In genomic region chr14:98067273-98067905, GRCm38 (mm10) we compare ENCODE assay signal across 13 mouse cellular contexts.
DNase-seq lines count a peak whose midpoint lies in the region; ATAC-seq and TF ChIP-seq lines count a peak whose summit lies in the region.
"Had no signal": no experiment of that assay in that cellular context is flagged by ENCODE, and none has a peak within 500 bp of the region (broad histone marks: within the 10 kb centered on the region; RNA-seq: fewer than 3 reads in every experiment).

No protein-coding gene starts in this region.

- H3K4me3 ChIP-seq in midbrain, embryonic 15.5 days: no peak overlapping the region
- no peak overlapping the region for H3K4me3 ChIP-seq in midbrain, postnatal 0 days (ENCODE audit: low read depth, low read length)
- H3K4me3 ChIP-seq: erythroblast, embryonic 14.5 days; layer of hippocampus, adult 2 months had no signal

- peaks cover 7% of the 10 kb centered on the region; the same call in 1 of the 2 replicates for H3K4me1 ChIP-seq in midbrain, embryonic 15.5 days
- H3K4me1 ChIP-seq in midbrain, postnatal 0 days (ENCODE audit: insufficient read depth, low read length): no peaks in the 10 kb centered on the region

- WGBS in midbrain, embryonic 15.5 days: 80% methylated on average over 4 of the region's 4 CpGs
- WGBS in midbrain, postnatal 0 days: 85% methylated on average over 4 of the region's 4 CpGs

- H3K9ac ChIP-seq in midbrain, embryonic 15.5 days: no peak overlapping the region
- H3K9ac ChIP-seq in midbrain, postnatal 0 days (replicated peaks; ENCODE audit: low read length, poor library complexity, severe bottlenecking): no peak overlapping the region

- peak; percentile 90 for ATAC-seq in granulocyte monocyte progenitor cell, adult 5-6 weeks (replicated peaks; ENCODE audit: poor library complexity, severe bottlenecking)
- no peak for ATAC-seq in midbrain, embryonic 15.5 days (replicated peaks)
- ATAC-seq in midbrain, postnatal 0 days (ENCODE audit: low FRiP score): no peak

- TF ChIP-seq CTCF in midbrain, postnatal 0 days (IDR thresholded peaks at IDR 0.05): no peak

- no peaks in the 10 kb centered on the region for H3K9me3 ChIP-seq in midbrain, embryonic 15.5 days
- H3K9me3 ChIP-seq in midbrain, postnatal 0 days (ENCODE audit: low read length): no peaks in the 10 kb centered on the region

- H3K36me3 ChIP-seq in midbrain, embryonic 15.5 days (replicated peaks): no peaks in the 10 kb centered on the region
- H3K36me3 ChIP-seq in midbrain, postnatal 0 days (ENCODE audit: insufficient read depth, low read length): no peaks in the 10 kb centered on the region

- peak; percentile 88 for DNase-seq in heart, adult 11 months
- DNase-seq in heart, postnatal 4 days: no peak
- DNase-seq in lung, adult 18-20 months: peak; percentile 6 to 29
- no peak for DNase-seq in lung, postnatal 4 days
- peak; percentile 30 for DNase-seq in skeletal muscle tissue, adult 2 months (ENCODE audit: low read depth, low spot score)
- no peak for DNase-seq in midbrain, postnatal 0 days (ENCODE audit: low spot score)
- DNase-seq: left cerebral cortex, postnatal 4 days; retina, postnatal 1 day had no signal

- H3K27ac ChIP-seq in midbrain, embryonic 15.5 days: no peak overlapping the region
- H3K27ac ChIP-seq in midbrain, postnatal 0 days (ENCODE audit: low read depth, low read length): no peak overlapping the region
- H3K27ac ChIP-seq: layer of hippocampus, adult 2 months; macrophage had no signal

- H3K27me3 ChIP-seq in midbrain, embryonic 15.5 days (replicated peaks): no peaks in the 10 kb centered on the region
- no peaks in the 10 kb centered on the region for H3K27me3 ChIP-seq in midbrain, postnatal 0 days (ENCODE audit: insufficient read depth, low read length)

- H3K4me2 ChIP-seq in midbrain, embryonic 15.5 days: no peak overlapping the region
- H3K4me2 ChIP-seq in midbrain, postnatal 0 days (ENCODE audit: low read depth, low read length, poor library complexity, severe bottlenecking): no peak overlapping the region

Comparison
In these comparisons a context has a peak if more than half of its experiments do, and no peak if none do; other contexts are left out.
1. DNase-seq: peak in heart, adult 11 months (single experiment), lung, adult 18-20 months (2 of 2) and skeletal muscle tissue, adult 2 months (single experiment); none in heart, postnatal 4 days (single experiment), lung, postnatal 4 days (0 of 2) and midbrain, postnatal 0 days (single experiment).